Mouse (Mus musculus) liver, adult 2 months (tissue): Measurements from ENCODE around the gene Atp1b3.

ENCODE experiments used
- CTCF ChIP-seq: fragments of 200-500 bp; IDR thresholded peaks from 2 replicates; pipeline ENCODE4 v1.5.1; 2011; ENCODE audit warnings: low read depth, low read length, control low read depth
- POLR2A ChIP-seq: fragments of 200-500 bp; IDR thresholded peaks from 2 replicates; pipeline ENCODE4 v1.6.1; 2011; ENCODE audit warnings: low read length, control low read depth; ENCODE audit not compliant: insufficient read depth; ENCODE audit errors: extremely low read depth

GRCm38 (mm10) chr9:96350476-96350875, 13.8 kb downstream of the Atp1b3 start:
- no peak for TF ChIP-seq CTCF
- no peak for TF ChIP-seq POLR2A
